Mouse (Mus musculus): ENCODE data around the gene Rbm42. TPM values are rescaled to one million over a fixed set of nuclear protein-coding genes. Genes with fewer than 3 reads are reported as not detected.

Gene Rbm42
- total RNA-seq, 2 experiments from 2014 or later = 67.4 to 74.4 TPM

DNA sequence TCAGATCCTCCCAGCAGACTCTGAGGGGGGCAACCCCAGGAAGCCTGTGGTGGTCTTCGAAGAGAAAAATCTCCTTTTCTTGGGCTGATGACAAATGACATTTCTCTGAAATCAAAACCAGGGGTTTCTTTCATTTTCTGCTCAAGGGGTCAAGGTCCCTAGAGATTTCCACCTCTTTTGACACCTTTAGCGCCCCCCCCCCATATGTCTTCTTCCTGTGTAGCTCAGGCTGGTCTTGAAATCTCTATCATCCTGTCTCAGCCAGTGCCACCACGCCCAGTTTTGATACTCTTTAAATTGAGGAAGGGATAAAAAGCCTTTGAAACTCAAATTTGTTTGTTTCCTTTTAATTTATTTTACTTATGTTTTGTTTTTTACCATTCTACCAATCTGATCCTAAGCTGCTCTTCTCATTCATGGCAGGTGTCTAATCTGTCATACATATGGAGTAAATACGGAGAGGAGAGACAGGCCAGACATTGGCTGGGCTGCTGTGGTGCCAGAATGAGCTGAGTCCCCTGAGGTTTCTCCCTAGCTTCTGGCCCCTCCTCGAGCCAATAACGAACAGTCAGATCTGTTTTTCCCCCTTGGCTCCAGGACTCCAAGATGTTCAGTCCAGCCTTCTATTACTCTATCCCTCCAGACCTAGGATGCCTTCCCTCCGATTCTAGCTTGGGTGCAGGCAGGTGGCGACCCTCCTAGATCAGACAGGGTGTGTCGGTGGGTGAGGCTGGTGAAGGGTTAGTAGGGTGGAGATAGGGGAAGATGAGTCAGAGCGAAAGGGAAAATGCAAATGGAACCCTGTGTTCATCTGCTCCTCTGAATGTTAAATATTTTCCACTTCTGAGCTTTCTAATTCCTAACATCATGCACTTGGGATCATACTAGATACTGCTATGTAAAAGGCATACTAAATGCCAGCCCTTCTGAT, 56.3 kb downstream of the Rbm42 start:
- no peak for DNase-seq (ENCODE audit: low spot score in 2 of 2)
- intact Hi-C loops (cut with DNase I) = no loop called here

DNA sequence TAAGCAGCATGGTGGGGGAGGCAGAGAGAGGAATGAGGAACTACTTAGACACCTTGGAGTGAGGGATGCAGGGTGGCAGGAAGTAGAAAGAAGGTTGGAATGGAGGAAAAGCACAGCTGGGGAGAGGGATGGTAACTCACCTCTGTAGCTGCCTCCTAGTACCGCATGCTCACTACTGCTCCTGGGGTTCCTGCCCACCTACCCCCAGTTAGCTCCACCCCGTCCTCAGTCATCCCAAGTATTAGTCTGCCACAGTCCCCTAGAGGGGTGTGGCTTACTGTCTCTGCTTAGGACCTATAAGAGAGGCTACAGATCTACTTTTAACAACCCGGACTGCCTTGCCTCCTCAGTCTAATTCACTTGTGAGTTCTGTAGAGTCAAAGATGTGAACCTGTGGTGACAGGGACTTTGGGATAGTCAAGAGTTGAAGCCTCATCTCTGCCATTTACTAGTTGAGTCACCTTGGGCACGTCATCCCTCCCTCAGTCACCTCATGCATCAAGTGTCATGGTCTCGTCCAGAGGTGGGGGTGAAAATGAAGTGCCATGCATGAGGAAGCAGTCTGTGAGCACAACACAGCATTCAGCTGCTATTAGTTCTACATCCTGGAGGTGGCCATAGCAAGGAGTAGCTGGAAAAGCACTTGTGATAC, 57.2 kb downstream of the Rbm42 start:
- no peak for DNase-seq (ENCODE audit: low spot score in 2 of 2)
- intact Hi-C loops (cut with DNase I) = no loop called here

- intact Hi-C loops (cut with DNase I) = no loop called here
Observed at GRCm38 (mm10) chr7:30591605-30591951, 58.5 kb downstream of the Rbm42 start.

More at GRCm38 (mm10) chr7:30591605-30591951, 58.5 kb downstream of the Rbm42 start:
- DNase-seq (ENCODE audit: low spot score in 2 of 2) = no peak

Other genes with a start within 250 kb of the Rbm42 start
- 10 to 100 TPM; 25.0 to 28.4 TPM for gene Tyrobp, start 236.6 kb downstream of the Rbm42 start, total RNA-seq (2021)
- 1 to 10 TPM; 1.2 to 2.1 TPM for gene Hcst, start 230.5 kb downstream of the Rbm42 start, total RNA-seq (2021)
- gene Nfkbid, start 228.6 kb downstream of the Rbm42 start, total RNA-seq (2021) = 1 to 10 TPM; 2.9 to 3.6 TPM
- 1,000 to 10,000 TPM; 1,238 to 1,418 TPM for gene Aplp1, start 204.8 kb downstream of the Rbm42 start, total RNA-seq (2021)
- 10 to 100 TPM; 12.9 to 17.8 TPM for gene Kirrel2, start 192.6 kb downstream of the Rbm42 start, total RNA-seq (2021)
- gene Nphs1, start 192.0 kb downstream of the Rbm42 start, total RNA-seq (2021) = under 1 TPM; 0.99 to 1.00 TPM
- not detected for gene Prodh2, start 156.7 kb downstream of the Rbm42 start, total RNA-seq (2021)
- 100 to 1,000 TPM; 156 to 209 TPM for gene Arhgap33, start 115.3 kb downstream of the Rbm42 start, total RNA-seq (2021)
- gene Hspb6, start 98.1 kb downstream of the Rbm42 start, total RNA-seq (2021) = 1 to 10 TPM; 4.2 to 5.1 TPM
- gene Proser3, start 98.0 kb downstream of the Rbm42 start, total RNA-seq (2021) = 1 to 10 TPM; 2.8 to 4.5 TPM
- 10 to 100 TPM; 35.9 to 45.5 TPM for gene Lin37, start 90.5 kb downstream of the Rbm42 start, total RNA-seq (2021)
- gene U2af1l4, start 87.0 kb downstream of the Rbm42 start, total RNA-seq (2021) = 10 to 100 TPM; 68.0 to 71.4 TPM
- 1 to 10 TPM; 3.6 to 9.3 TPM for gene Gm49396, start 87.0 kb downstream of the Rbm42 start, total RNA-seq (2021)
- 10 to 100 TPM; 79.8 to 85.1 TPM for gene Psenen, start 86.7 kb downstream of the Rbm42 start, total RNA-seq (2021)
- 1 to 10 TPM; 1.8 to 4.5 TPM for gene Igflr1, start 84.9 kb downstream of the Rbm42 start, total RNA-seq (2021)
- 10 to 100 TPM; 41.3 to 62.2 TPM for gene Kmt2b, start 61.6 kb downstream of the Rbm42 start, total RNA-seq (2021)
- gene Zbtb32, start 51.4 kb downstream of the Rbm42 start, total RNA-seq (2021) = not detected
- under 1 TPM in 1 of 2 experiments, not detected in 1; 0.36 TPM for gene Upk1a, start 37.5 kb downstream of the Rbm42 start, total RNA-seq (2021)
- 100 to 1,000 TPM; 561 to 663 TPM for gene Cox6b1, start 24.2 kb downstream of the Rbm42 start, total RNA-seq (2021)
- gene Etv2, start 14.5 kb downstream of the Rbm42 start, total RNA-seq (2021) = not detected
- gene Haus5, start 14.7 kb upstream of the Rbm42 start, total RNA-seq (2021) = 1 to 10 TPM; 4.0 to 5.7 TPM
- not detected for gene Pmis2, start 21.3 kb upstream of the Rbm42 start, total RNA-seq (2021)
- not detected for gene 2200002J24Rik, start 48.6 kb upstream of the Rbm42 start, total RNA-seq (2021)
- under 1 TPM; 0.23 to 0.47 TPM for gene Atp4a, start 61.9 kb upstream of the Rbm42 start, total RNA-seq (2021)
- gene Tmem147, start 79.2 kb upstream of the Rbm42 start, total RNA-seq (2021) = 100 to 1,000 TPM; 114 to 115 TPM
- under 1 TPM in 1 of 2 experiments, not detected in 1; 0.35 TPM for gene Gapdhs, start 93.4 kb upstream of the Rbm42 start, total RNA-seq (2021)
- gene Sbsn, start 101.2 kb upstream of the Rbm42 start, total RNA-seq (2021) = 1 to 10 TPM; 5.5 to 7.9 TPM
- 1 to 10 TPM; 2.6 to 3.6 TPM for gene Dmkn, start 113.4 kb upstream of the Rbm42 start, total RNA-seq (2021)
- not detected for gene Krtdap, start 137.6 kb upstream of the Rbm42 start, total RNA-seq (2021)
- gene Ffar2, start 173.5 kb upstream of the Rbm42 start, total RNA-seq (2021) = not detected
- not detected for gene Ffar3, start 205.9 kb upstream of the Rbm42 start, total RNA-seq (2021)
- not detected for gene Ffar1, start 211.2 kb upstream of the Rbm42 start, total RNA-seq (2021)
- gene Cd22, start 230.0 kb upstream of the Rbm42 start, total RNA-seq (2021) = not detected